Mouse (Mus musculus) splenic B cell, adult 2 months (primary cell): ENCODE results near the gene Sbf2.
A peak's percentile ranks its signal among the peaks of the same experiment; 100 is the strongest.
"Not testable (repeated sequence)": the region's sequence is repeated elsewhere in the genome, so short reads cannot be mapped to it uniquely, and the experiment has no call there.

Experiments used
- DNase-seq: peaks from one replicate; pipeline ENCODE4 v3.0.0-alpha.2; 2011; ENCODE audit warnings: low read depth, low spot score
- H3K27me3 ChIP-seq: 2 replicates; pipeline ENCODE4 v1.6.1; 2012; ENCODE audit warnings: mild to moderate bottlenecking, low read length, moderate library complexity, mixed read lengths; ENCODE audit not compliant: control insufficient read depth, poor library complexity, insufficient read depth, severe bottlenecking
- H3K36me3 ChIP-seq: 2 replicates; pipeline ENCODE4 v1.6.1; 2012; ENCODE audit warnings: mild to moderate bottlenecking, low read length, moderate library complexity, mixed read lengths; ENCODE audit not compliant: control insufficient read depth, poor library complexity, insufficient read depth, severe bottlenecking

Gene Sbf2

DNA sequence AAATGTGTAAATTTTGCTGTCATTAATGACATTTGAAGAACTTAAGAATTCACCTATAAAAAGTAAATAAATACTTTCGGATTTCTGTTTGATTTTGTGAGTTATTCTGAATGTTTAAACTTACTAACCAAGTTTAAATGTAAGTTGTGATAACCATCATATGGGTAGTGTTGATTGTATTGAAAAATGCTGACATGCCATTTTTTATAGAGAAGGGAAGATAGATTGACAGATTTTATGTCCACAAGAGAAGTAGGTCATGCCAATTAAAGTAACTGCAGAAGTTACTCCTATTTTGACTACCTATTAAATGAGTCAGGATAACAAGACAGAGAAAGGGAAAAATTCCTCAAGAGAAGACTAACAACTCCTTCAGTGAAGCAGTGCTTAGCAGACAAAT is 53.1 kb downstream of the Sbf2 start:
- no peaks in the 10 kb centered on the region for H3K36me3 ChIP-seq
- no peak for DNase-seq
- H3K27me3 ChIP-seq: no peaks in the 10 kb centered on the region

DNA sequence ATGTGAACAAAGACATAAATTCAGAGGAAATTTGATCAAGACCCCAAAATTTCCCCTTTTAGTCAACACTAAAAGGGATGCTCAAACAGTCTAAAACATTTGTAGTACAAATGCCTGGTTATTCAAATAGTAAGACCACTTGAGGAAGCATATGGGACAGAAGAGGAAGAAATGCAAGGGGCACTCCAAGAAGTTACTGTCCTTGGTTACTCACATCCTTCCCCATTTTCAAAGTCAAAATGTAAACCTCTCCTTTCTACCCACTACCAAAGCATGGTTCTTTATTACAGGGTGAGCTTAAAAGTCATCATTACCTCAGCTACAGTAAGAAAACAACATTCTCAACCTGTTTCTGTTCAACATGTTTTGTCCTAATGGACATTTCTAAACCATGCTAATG is 57.7 kb downstream of the Sbf2 start:
- Histone ChIP-seq H3K36me3 (no peaks in the 10 kb centered on the region), H3K27me3 (no peaks in the 10 kb centered on the region)
- DNase-seq: peak; percentile 18

DNA sequence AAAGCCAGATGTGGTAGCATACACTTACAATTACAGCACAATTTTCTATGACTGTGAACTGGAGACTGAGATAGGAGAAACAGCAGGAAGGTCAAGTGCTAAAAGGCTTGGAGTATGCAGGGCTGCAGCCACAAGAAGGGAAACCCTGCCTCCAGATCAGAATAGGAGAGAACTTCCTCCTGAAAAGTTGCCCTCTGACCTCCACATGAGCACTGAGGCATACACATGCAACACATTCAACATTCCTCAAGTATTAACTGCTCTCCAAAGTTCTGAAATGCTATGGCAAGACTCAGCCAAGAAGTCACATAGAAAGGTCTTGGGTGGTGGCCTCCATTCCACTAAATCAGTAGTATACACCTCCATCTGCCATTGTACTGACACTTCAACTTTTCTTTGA is 58.5 kb downstream of the Sbf2 start:
- DNase-seq: no peak
- no peaks in the 10 kb centered on the region for H3K36me3 ChIP-seq
- no peaks in the 10 kb centered on the region for H3K27me3 ChIP-seq

DNA sequence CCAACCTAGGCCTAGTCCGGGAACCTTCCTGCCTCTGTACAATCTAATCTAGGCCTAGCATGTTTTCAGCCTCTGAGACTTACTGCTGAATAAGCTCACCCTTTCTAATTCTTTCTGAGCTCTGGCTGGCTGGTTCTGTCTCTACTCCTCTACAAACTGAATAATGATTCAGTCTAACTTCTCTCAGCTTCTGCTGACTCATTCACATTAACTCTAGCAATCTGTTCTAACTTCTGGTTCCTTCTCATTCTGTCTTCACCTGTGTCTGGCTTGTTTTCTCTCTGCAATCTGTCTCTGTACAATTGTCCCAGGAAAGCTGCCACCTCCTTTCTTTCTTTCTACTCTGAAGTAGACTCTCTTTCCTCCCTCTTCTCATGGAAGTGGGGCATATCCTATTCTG is 59.5 kb downstream of the Sbf2 start:
- Histone ChIP-seq H3K36me3 (no peaks in the 10 kb centered on the region), H3K27me3 (no peaks in the 10 kb centered on the region)
- DNase-seq: no peak

DNA sequence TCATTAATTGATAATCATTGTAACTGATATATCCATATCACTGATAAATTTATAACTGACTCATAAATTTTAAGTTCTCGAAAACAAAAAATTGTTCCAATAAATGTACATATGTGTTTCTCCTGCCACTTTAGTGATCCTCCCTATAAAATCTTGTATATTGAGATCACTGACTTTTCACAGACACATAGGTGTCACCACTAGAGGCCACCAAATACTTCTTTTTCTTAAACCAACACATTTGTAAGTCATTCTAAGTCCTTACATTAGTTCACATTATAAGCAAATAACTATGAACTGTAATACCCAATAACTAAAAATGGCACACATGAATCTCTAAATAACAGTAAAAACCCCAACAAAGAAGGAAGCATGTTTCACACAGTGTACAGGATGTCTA is 66.5 kb downstream of the Sbf2 start:
- peak; percentile 64 for DNase-seq
- no peaks in the 10 kb centered on the region for H3K27me3 ChIP-seq
- no peaks in the 10 kb centered on the region for H3K36me3 ChIP-seq

DNA sequence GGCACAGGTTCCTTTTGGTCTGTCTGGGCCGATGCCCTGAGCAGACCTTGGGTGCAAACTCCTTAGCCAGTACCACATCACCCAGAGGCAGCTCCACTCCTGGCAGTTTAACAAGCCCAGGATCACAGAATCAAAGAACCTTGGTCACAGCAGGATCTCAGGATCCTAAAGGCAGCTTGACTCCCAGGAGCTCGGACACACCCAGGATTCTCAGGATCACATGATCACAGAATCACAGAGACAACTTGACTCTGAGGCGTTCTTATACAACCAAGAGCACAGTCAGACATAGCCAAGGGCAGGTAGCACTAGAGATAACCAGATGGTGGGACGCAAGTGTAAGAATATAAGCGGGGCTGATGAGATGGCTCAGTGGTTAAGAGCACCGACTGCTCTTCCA is 71.4 kb downstream of the Sbf2 start:
- Histone ChIP-seq H3K27me3 (no peaks in the 10 kb centered on the region), H3K36me3 (no peaks in the 10 kb centered on the region)
- no peak for DNase-seq

DNA sequence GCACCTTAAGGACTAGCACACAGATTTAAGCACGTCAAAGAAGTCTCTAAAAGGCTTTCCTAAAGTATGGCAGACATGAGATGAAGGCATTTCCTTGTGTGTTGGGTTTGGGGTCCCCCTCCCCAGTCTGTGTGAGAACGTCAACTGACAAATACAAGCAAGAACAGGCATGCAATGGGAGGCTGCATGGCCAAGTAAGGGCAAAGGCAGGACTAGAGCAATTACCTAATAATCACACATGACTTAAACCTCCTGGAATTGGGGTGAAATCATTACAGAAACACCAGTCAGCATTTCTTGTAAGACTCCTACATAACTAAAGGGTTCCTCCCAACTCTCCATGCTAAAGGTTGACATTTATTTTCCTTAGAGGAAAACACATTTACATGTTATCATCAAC is 75.5 kb downstream of the Sbf2 start:
- Histone ChIP-seq H3K36me3 (no peaks in the 10 kb centered on the region), H3K27me3 (no peaks in the 10 kb centered on the region)
- DNase-seq: no peak

DNA sequence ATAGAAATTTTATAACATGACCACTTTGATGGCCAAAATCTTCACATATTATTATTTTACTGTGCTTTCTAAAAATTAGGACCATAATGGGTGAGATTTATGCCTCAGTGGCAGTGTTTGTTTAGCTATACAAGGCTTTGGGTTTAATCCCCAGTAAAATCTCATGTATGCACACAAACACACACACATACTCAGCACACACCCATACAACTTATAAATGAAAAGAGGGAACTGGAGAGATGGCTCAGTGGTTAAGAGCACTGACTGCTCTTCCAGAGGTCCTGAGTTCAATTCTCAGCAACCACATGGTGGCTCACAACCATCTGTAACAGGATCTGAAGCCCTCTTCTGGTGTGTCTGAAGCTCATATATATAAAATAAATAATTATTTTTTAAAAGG is 84.4 kb downstream of the Sbf2 start:
- H3K27me3 ChIP-seq, H3K36me3 ChIP-seq, DNase-seq: not testable (repeated sequence)

DNA sequence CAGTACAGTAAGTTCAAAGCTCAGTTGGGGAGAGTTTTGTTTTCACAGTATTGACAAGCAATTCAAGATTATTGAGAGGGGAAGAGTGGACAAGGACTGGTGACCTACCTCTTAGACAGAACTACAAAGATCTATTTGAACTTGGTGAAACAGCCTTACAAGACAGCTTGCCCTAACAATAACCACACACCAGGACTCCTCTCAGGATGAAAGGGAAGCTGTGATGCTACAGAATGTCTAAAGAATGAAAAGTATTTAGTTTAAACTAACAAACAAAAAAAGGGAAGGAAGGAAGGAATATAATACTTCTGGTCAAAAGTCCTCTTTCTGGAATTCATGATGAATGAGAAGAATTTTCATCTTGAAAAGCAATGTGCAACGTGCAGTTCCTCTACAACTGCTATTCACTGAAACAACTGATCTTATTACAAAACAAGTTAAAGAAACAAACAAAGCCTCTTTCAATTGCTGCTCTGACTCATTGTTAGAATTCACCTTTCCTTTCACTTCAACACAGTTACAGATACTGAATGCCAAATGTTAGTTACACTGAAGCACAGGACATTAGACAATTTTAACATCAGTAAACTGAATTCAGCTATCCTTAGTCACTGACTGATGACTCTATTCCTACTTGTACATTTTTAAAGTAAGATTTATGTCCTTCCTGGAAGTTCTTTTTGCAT is 89.5 kb downstream of the Sbf2 start:
- Histone ChIP-seq H3K36me3 (no peaks in the 10 kb centered on the region), H3K27me3 (no peaks in the 10 kb centered on the region)
- DNase-seq: no peak

DNA sequence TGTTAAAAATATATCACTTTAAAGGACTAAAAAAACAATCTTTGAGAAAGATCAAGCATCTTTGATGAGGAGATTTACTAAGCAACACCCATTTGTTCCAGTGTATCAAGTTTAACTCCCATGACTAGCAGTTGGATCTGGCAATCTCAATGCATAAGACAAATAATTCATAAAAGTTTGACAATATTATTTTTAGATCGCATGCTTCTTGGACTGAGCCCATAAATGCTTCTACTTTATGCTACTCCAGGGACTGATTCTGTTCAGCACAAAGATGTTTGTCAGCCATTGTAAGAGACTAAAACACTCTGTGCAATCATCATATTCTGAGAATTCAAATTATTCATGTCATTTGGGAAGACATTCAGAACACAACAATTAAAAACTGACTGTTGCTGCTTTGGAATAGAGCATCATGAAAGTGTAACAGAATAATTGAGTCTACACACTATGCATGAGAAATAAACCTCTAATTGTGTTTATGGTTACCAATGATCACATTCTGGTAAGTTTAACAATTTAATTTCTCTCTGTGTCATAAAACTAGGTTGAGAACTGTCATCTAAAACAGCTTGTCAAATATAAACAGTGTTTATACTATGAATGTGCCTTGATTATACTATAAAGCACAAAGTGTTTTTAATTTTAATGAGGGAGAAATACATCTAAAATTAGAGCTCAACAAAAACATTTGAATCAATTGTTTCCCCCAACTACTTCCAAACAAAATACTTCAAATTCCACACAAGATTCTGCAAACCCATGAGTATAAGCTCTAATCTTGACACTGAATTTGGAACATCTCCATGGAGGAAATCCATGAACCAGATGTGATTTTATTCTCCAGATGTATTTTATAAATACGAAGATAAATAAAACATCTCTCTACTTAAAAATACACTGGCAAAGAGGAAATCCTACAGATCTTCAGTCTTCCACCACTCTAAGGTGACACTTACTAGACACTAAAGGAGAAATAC is 98.2 kb downstream of the Sbf2 start:
- Histone ChIP-seq H3K27me3 (no peaks in the 10 kb centered on the region), H3K36me3 (no peaks in the 10 kb centered on the region)
- no peak for DNase-seq

DNA sequence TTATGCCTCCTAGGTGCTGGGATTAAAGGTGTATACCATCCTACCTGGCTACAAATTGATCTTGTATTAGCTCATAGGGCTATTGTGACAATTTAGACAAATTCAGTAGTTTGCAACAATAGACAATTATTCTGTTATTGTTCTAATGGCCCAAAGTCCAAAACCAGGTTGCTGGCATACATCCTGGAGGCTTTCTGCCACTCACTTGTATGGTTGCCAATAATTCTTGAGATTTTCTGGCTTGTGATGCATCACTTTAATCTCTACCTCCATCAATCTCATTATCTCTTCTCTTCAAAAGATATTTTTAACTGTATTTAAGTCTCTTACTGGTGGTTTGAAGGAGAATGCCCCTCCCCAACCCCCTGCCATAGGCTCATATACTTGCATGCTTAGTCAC is 100.6 kb downstream of the Sbf2 start:
- Histone ChIP-seq H3K27me3 (no peaks in the 10 kb centered on the region), H3K36me3 (no peaks in the 10 kb centered on the region)
- DNase-seq: no peak

DNA sequence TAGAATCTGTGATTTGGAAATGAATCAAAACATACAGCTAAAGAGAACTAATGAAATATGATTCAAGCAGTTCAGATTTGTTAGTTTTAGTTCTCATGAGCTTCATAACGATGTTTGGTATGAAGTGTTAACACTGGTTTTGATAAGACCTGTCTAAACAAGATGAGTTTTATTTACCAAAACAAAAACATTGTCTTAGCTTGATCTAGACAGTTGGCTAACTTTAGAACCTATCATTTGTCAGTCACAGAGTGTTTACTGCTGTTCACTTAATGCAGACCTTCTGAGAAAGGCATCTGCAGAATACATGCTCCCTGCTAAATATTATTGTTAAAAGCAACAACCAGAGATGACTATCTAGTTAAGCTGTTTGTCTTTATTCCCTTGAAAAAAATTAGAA is 116.1 kb downstream of the Sbf2 start:
- Histone ChIP-seq H3K27me3 (no peaks in the 10 kb centered on the region), H3K36me3 (no peaks in the 10 kb centered on the region)
- no peak for DNase-seq

DNA sequence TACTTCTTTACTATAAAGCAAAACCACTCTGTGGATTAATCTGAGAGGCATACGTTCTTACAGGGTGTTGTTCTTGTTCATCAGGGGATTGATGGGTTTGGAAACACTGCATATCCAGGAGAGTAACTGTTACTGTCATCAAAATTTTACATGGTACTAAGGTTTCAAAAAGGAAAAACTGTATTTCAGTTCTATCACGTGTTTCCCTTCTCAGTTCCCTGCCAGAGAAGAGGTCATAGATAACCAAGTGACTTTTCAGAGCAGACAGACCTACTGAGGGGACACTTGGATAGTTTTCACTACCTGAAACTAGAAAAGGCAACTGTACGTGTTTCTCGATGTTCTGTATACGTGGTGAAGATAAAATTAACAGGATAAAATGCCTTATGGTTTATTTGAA is 123.7 kb downstream of the Sbf2 start:
- no peak for DNase-seq
- Histone ChIP-seq H3K36me3 (no peaks in the 10 kb centered on the region), H3K27me3 (no peaks in the 10 kb centered on the region)

DNA sequence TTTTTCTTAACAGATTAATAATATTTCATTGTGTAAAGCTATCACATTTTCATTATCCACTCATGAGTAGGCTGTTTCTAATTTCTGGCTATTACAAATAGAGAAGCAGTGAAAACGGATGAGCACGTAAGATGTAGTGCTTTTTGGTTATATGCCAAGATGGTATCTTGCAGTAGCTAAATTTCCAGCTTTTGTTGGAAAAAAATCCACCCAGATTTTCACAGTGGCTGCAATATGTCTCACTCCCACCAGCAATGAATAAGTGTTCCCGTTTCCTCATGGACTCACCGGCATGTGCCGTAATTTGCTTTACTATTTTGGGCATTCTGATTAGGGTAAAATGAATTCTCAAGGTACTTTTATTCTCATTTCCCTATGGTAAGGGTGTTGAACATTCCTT is 129.7 kb downstream of the Sbf2 start:
- DNase-seq: no peak
- Histone ChIP-seq H3K27me3 (no peaks in the 10 kb centered on the region), H3K36me3 (no peaks in the 10 kb centered on the region)

DNA sequence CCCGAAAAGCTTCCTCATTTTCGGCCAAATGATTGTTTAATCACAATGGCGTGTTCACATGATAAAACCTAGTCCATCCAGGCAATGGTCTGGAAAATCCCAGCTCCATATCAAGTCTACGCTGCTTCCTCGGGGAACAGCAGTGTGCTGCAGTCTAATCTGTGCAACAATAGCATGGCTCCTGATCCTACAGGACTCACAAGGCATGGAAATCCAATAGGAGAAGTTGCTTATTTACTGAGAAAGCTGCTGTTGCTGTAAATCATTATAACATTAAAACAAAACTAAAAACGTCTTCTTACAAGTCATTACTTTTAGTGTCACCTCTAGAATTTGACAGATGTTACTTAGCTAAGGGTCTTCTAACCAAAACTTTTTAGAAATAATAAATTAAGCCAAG is 143.7 kb downstream of the Sbf2 start:
- H3K27me3 ChIP-seq: no peaks in the 10 kb centered on the region
- DNase-seq: no peak
- H3K36me3 ChIP-seq: no peaks in the 10 kb centered on the region
